In the genomic region with DNA sequence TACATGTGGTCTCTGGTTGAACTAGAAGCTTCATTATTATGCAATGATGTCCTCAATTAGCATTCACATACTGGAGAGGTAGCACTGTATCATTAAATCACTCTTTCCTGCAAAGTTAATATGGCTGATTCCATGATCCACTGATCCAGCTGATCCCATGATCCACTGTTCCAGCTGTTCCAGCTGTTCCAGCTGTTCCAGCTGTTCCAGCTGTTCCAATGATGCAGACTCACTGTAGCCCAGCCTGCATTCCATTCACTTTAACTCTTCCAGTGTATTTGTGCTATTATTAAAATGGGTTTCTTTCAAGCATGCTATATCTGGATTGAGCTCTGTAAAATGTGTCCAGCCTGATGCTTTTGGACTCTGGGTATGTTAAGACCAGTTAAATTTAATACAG, we compare ENCODE assay signal across 22 mouse cellular contexts.
A peak's percentile ranks its signal among the peaks of the same experiment; 100 is the strongest.
DNase-seq lines count a peak whose midpoint lies in the region; ATAC-seq and TF ChIP-seq lines count a peak whose summit lies in the region.
"Had no signal": no experiment of that assay in that cellular context is flagged by ENCODE, and none has a peak within 500 bp of the region (broad histone marks: within the 10 kb centered on the region; RNA-seq: fewer than 3 reads in every experiment).

No protein-coding gene starts in this region.

- 0 out of 2 replicates have a peak, but pooled peaks have one; percentile 31 for ATAC-seq in limb, embryonic 12.5 days (ENCODE audit: insufficient number of reproducible peaks, insufficient read depth, low FRiP score, low TSS enrichment, low read depth)
- peak; percentile 28; the same call in 1 of the 2 replicates for ATAC-seq in limb, embryonic 13.5 days (ENCODE audit: low FRiP score, low read depth)
- ATAC-seq in limb, embryonic 15.5 days (ENCODE audit: insufficient number of reproducible peaks, low FRiP score, low TSS enrichment, low read depth) = peak; percentile 65; the same call in 1 of the 2 replicates
- no peak for ATAC-seq in erythroblast, adult 5-6 weeks (replicated peaks; ENCODE audit: low FRiP score, poor library complexity, severe bottlenecking)
- no peak for ATAC-seq in activated CD4-positive, CD25-positive, alpha-beta regulatory T cell, adult 4 months
- ATAC-seq: forebrain, embryonic 14.5 days; forebrain, embryonic 16.5 days had no signal

- no peak overlapping the region for H3K4me3 ChIP-seq in limb, embryonic 12.5 days (replicated peaks)
- no peak overlapping the region for H3K4me3 ChIP-seq in limb, embryonic 10.5 days
- H3K4me3 ChIP-seq in limb, embryonic 13.5 days = no peak overlapping the region
- H3K4me3 ChIP-seq in limb, embryonic 15.5 days = no peak overlapping the region
- H3K4me3 ChIP-seq in gastrocnemius, adult 2 months = no peak overlapping the region
- H3K4me3 ChIP-seq: embryonic facial prominence, embryonic 10.5 days; embryonic facial prominence, embryonic 12.5 days; erythroblast, embryonic 14.5 days; forebrain, embryonic 10.5 days; forebrain, embryonic 12.5 days had no signal

- H3K4me2 ChIP-seq in limb, embryonic 12.5 days = no peak overlapping the region
- H3K4me2 ChIP-seq in limb, embryonic 13.5 days (replicated peaks) = no peak overlapping the region
- no peak overlapping the region for H3K4me2 ChIP-seq in limb, embryonic 15.5 days
- H3K4me2 ChIP-seq: embryonic facial prominence, embryonic 12.5 days; forebrain, embryonic 12.5 days had no signal

- no peaks in the 10 kb centered on the region for H3K36me3 ChIP-seq in limb, embryonic 12.5 days
- H3K36me3 ChIP-seq in limb, embryonic 10.5 days = no peaks in the 10 kb centered on the region
- no peaks in the 10 kb centered on the region for H3K36me3 ChIP-seq in limb, embryonic 13.5 days
- no peaks in the 10 kb centered on the region for H3K36me3 ChIP-seq in limb, embryonic 15.5 days
- H3K36me3 ChIP-seq: embryonic facial prominence, embryonic 10.5 days; embryonic facial prominence, embryonic 12.5 days; forebrain, embryonic 10.5 days; forebrain, embryonic 12.5 days had no signal

- no peaks in the 10 kb centered on the region for H3K9me3 ChIP-seq in limb, embryonic 12.5 days
- H3K9me3 ChIP-seq in limb, embryonic 10.5 days (replicated peaks) = no peaks in the 10 kb centered on the region
- no peaks in the 10 kb centered on the region for H3K9me3 ChIP-seq in limb, embryonic 13.5 days
- no peaks in the 10 kb centered on the region for H3K9me3 ChIP-seq in limb, embryonic 15.5 days
- H3K9me3 ChIP-seq: embryonic facial prominence, embryonic 10.5 days; embryonic facial prominence, embryonic 12.5 days; forebrain, embryonic 10.5 days; forebrain, embryonic 12.5 days had no signal

- no peak overlapping the region for H3K27ac ChIP-seq in limb, embryonic 12.5 days
- no peak overlapping the region for H3K27ac ChIP-seq in limb, embryonic 10.5 days
- no peak overlapping the region for H3K27ac ChIP-seq in limb, embryonic 13.5 days
- 0 out of 2 replicates have a peak overlapping the region, but pooled peaks have one; percentile 17 for H3K27ac ChIP-seq in limb, embryonic 15.5 days
- H3K27ac ChIP-seq in gastrocnemius, adult 2 months = no peak overlapping the region
- H3K27ac ChIP-seq: embryonic facial prominence, embryonic 10.5 days; embryonic facial prominence, embryonic 12.5 days; forebrain, embryonic 10.5 days; forebrain, embryonic 12.5 days had no signal

- no peaks in the 10 kb centered on the region for H3K27me3 ChIP-seq in limb, embryonic 12.5 days
- H3K27me3 ChIP-seq in limb, embryonic 10.5 days (ENCODE audit: low read depth, poor library complexity, severe bottlenecking) = no peaks in the 10 kb centered on the region
- H3K27me3 ChIP-seq in limb, embryonic 13.5 days = no peaks in the 10 kb centered on the region
- H3K27me3 ChIP-seq in limb, embryonic 15.5 days = no peaks in the 10 kb centered on the region
- H3K27me3 ChIP-seq: embryonic facial prominence, embryonic 12.5 days; forebrain, embryonic 12.5 days had no signal

- H3K9ac ChIP-seq in limb, embryonic 12.5 days (replicated peaks) = no peak overlapping the region
- H3K9ac ChIP-seq in limb, embryonic 13.5 days = no peak overlapping the region
- no peak overlapping the region for H3K9ac ChIP-seq in limb, embryonic 15.5 days
- H3K9ac ChIP-seq: embryonic facial prominence, embryonic 12.5 days; forebrain, embryonic 12.5 days had no signal

- intact Hi-C loops in gastrocnemius, adult 2 months (cut with DNase I) = no loop called here

- no peak for DNase-seq in limb, embryonic 10.5 days (ENCODE audit: low spot score)
- no peak for DNase-seq in gastrocnemius, adult 2 months
- DNase-seq: adrenal gland, adult 8-10 months; adrenal gland, postnatal 14 days; adrenal gland, postnatal 36 days; cerebellum, adult 11-12 months; cerebellum, adult 2 months; cerebellum, adult 9-10 months; cerebellum, postnatal 10 days; cerebellum, postnatal 25 days had no signal

- H3K4me1 ChIP-seq in limb, embryonic 12.5 days (replicated peaks) = no peaks in the 10 kb centered on the region
- no peaks in the 10 kb centered on the region for H3K4me1 ChIP-seq in limb, embryonic 10.5 days
- H3K4me1 ChIP-seq in limb, embryonic 13.5 days = no peaks in the 10 kb centered on the region
- H3K4me1 ChIP-seq in limb, embryonic 15.5 days = peaks cover 2% of the 10 kb centered on the region
- H3K4me1 ChIP-seq: embryonic facial prominence, embryonic 10.5 days; embryonic facial prominence, embryonic 12.5 days; forebrain, embryonic 10.5 days; forebrain, embryonic 12.5 days had no signal

- TF ChIP-seq CTCF in gastrocnemius, adult 2 months (IDR thresholded peaks at IDR 0.05) = no peak

Comparison
In these comparisons a context has a peak if more than half of its experiments do, and no peak if none do; other contexts are left out.
1. ATAC-seq: peak in limb, embryonic 12.5 days (single experiment), limb, embryonic 13.5 days (single experiment) and limb, embryonic 15.5 days (single experiment); none in erythroblast, adult 5-6 weeks (single experiment) and activated CD4-positive, CD25-positive, alpha-beta regulatory T cell, adult 4 months (single experiment).